Comparison of ENCODE assay signal across 8 mouse cellular contexts in genomic region chr12:77811276-77811675, GRCm38 (mm10).
A peak's percentile ranks its signal among the peaks of the same experiment; 100 is the strongest.
DNase-seq lines count a peak whose midpoint lies in the region; ATAC-seq and TF ChIP-seq lines count a peak whose summit lies in the region.

No protein-coding gene starts in this region.

- no peaks in the 10 kb centered on the region for H3K4me1 ChIP-seq in hindbrain, embryonic 10.5 days (replicated peaks)
- no peaks in the 10 kb centered on the region for H3K4me1 ChIP-seq in hindbrain, embryonic 14.5 days (replicated peaks; ENCODE audit: control insufficient read depth, insufficient read depth, low read length)
- H3K4me1 ChIP-seq in thymus, adult 2 months (replicated peaks; ENCODE audit: control insufficient read depth, insufficient read depth, low read length): no peaks in the 10 kb centered on the region
- H3K4me1 ChIP-seq in intestine, embryonic 15.5 days (replicated peaks): no peaks in the 10 kb centered on the region

- no peak overlapping the region for H3K4me2 ChIP-seq in hindbrain, embryonic 14.5 days (replicated peaks)
- H3K4me2 ChIP-seq in intestine, embryonic 15.5 days (replicated peaks): no peak overlapping the region

- no peaks in the 10 kb centered on the region for H3K9me3 ChIP-seq in hindbrain, embryonic 10.5 days
- no peaks in the 10 kb centered on the region for H3K9me3 ChIP-seq in hindbrain, embryonic 14.5 days (ENCODE audit: control insufficient read depth, low read length)
- H3K9me3 ChIP-seq in intestine, embryonic 15.5 days: no peaks in the 10 kb centered on the region

- no peak overlapping the region for H3K4me3 ChIP-seq in hindbrain, embryonic 10.5 days
- H3K4me3 ChIP-seq in hindbrain, embryonic 14.5 days (replicated peaks; ENCODE audit: low read length): no peak overlapping the region
- H3K4me3 ChIP-seq in thymus, adult 2 months (ENCODE audit: control insufficient read depth, insufficient read depth, low read length): no peak overlapping the region
- H3K4me3 ChIP-seq in intestine, embryonic 15.5 days (replicated peaks): no peak overlapping the region

- TF ChIP-seq CTCF in thymus, adult 2 months (IDR thresholded peaks at IDR 0.05; ENCODE audit: borderline replicate concordance, control insufficient read depth, extremely low read depth, insufficient read depth, low read length, poor library complexity): no peak

- no peak overlapping the region for H3K9ac ChIP-seq in hindbrain, embryonic 14.5 days
- no peak overlapping the region for H3K9ac ChIP-seq in intestine, embryonic 15.5 days

- DNase-seq in hindbrain, embryonic 10.5 days (ENCODE audit: low spot score): peak; percentile 40
- no peak for DNase-seq in hindbrain, embryonic 14.5 days (ENCODE audit: low spot score)
- DNase-seq in thymus, adult 2 months: peak; percentile 59
- no peak for DNase-seq in thymus, adult 18-20 months
- peak; percentile 53 for DNase-seq in adrenal gland, postnatal 14 days
- DNase-seq in kidney, postnatal 36 days: peak; percentile 20 to 69

- H3K27me3 ChIP-seq in hindbrain, embryonic 10.5 days (ENCODE audit: insufficient read depth, poor library complexity, severe bottlenecking): no peaks in the 10 kb centered on the region
- H3K27me3 ChIP-seq in hindbrain, embryonic 14.5 days (ENCODE audit: control insufficient read depth, insufficient read depth, low read length): no peaks in the 10 kb centered on the region
- H3K27me3 ChIP-seq in thymus, adult 2 months (ENCODE audit: control insufficient read depth, insufficient read depth, low read length): no peaks in the 10 kb centered on the region
- H3K27me3 ChIP-seq in intestine, embryonic 15.5 days (replicated peaks): no peaks in the 10 kb centered on the region

- H3K36me3 ChIP-seq in hindbrain, embryonic 10.5 days: no peaks in the 10 kb centered on the region
- no peaks in the 10 kb centered on the region for H3K36me3 ChIP-seq in hindbrain, embryonic 14.5 days (replicated peaks; ENCODE audit: control insufficient read depth, insufficient read depth)
- H3K36me3 ChIP-seq in thymus, adult 2 months (ENCODE audit: control insufficient read depth, insufficient read depth, low read length): no peaks in the 10 kb centered on the region
- H3K36me3 ChIP-seq in intestine, embryonic 15.5 days: no peaks in the 10 kb centered on the region

- no peak for ATAC-seq in hindbrain, embryonic 14.5 days (ENCODE audit: low FRiP score)
- ATAC-seq in erythroblast, adult 5-6 weeks (replicated peaks; ENCODE audit: low FRiP score, poor library complexity, severe bottlenecking): no peak
- ATAC-seq in intestine, embryonic 15.5 days: no peak

- 49% methylated on average over 2 of the region's 2 CpGs for WGBS in hindbrain, embryonic 10.5 days
- 37% methylated on average over 2 of the region's 2 CpGs for WGBS in hindbrain, embryonic 14.5 days
- WGBS in thymus, adult 2 months: 54% methylated on average over 2 of the region's 2 CpGs
- WGBS in intestine, embryonic 15.5 days: 59% methylated on average over 2 of the region's 2 CpGs

- TF ChIP-seq POLR2A in thymus, adult 2 months (IDR thresholded peaks at IDR 0.05; ENCODE audit: control insufficient read depth, extremely low read depth, insufficient read depth, low read length, poor library complexity): no peak

- no peak overlapping the region for H3K27ac ChIP-seq in hindbrain, embryonic 10.5 days
- H3K27ac ChIP-seq in hindbrain, embryonic 14.5 days: no peak overlapping the region
- no peak overlapping the region for H3K27ac ChIP-seq in thymus, adult 2 months (ENCODE audit: control insufficient read depth, insufficient read depth, low read length)
- H3K27ac ChIP-seq in intestine, embryonic 15.5 days: no peak overlapping the region

Comparison
In these comparisons a context has a peak if more than half of its experiments do, and no peak if none do; other contexts are left out.
1. DNase-seq: peak in hindbrain, embryonic 10.5 days (single experiment), thymus, adult 2 months (single experiment), adrenal gland, postnatal 14 days (single experiment) and kidney, postnatal 36 days (2 of 2); none in hindbrain, embryonic 14.5 days (single experiment) and thymus, adult 18-20 months (0 of 2).